Mouse (Mus musculus) limb, embryonic 15.5 days (tissue): ENCODE results near the gene Pik3r2. TPM values are rescaled to one million over a fixed set of nuclear protein-coding genes. Genes with fewer than 3 reads are reported as not detected.

Experiments
- ATAC-seq: fragments of 200-750 bp; cut with Nextera tagmentation; 2 replicates; pipeline ENCODE4 v1.8.0; 2017; ENCODE audit warnings: low read depth, moderate TSS enrichment; ENCODE audit not compliant: insufficient number of reproducible peaks, low FRiP score, low TSS enrichment
- H3K27ac ChIP-seq: fragments of 300-500 bp; sonication (generic); 2 replicates; pipeline ENCODE4 v1.5.1; 2015; ENCODE audit warnings: moderate library complexity, mild to moderate bottlenecking, inconsistent platforms
- H3K27me3 ChIP-seq: fragments of 300-500 bp; sonication (generic); 2 replicates; pipeline ENCODE4 v1.6.1; 2015; ENCODE audit warnings: inconsistent platforms
- H3K36me3 ChIP-seq: fragments of 300-500 bp; sonication (generic); 2 replicates; pipeline ENCODE4 v1.6.1; 2015; ENCODE audit warnings: inconsistent platforms
- H3K4me1 ChIP-seq: fragments of 300-500 bp; sonication (generic); 2 replicates; pipeline ENCODE4 v1.6.1; 2015; ENCODE audit warnings: inconsistent platforms
- H3K4me2 ChIP-seq: fragments of 300-500 bp; sonication (generic); 2 replicates; pipeline ENCODE4 v1.6.1; 2015; ENCODE audit warnings: mild to moderate bottlenecking, inconsistent platforms
- H3K4me3 ChIP-seq: fragments of 300-500 bp; sonication (generic); 2 replicates; pipeline ENCODE4 v1.5.1; 2015; ENCODE audit warnings: mild to moderate bottlenecking, inconsistent platforms
- H3K9ac ChIP-seq: fragments of 300-500 bp; sonication (generic); 2 replicates; pipeline ENCODE4 v1.6.1; 2015; ENCODE audit warnings: inconsistent platforms
- H3K9me3 ChIP-seq: fragments of 300-500 bp; sonication (generic); 2 replicates; pipeline ENCODE4 v1.6.1; 2016; ENCODE audit warnings: inconsistent platforms
- WGBS: fragments of 180-500 bp; shearing (Covaris S2); methylation state at CpG from one replicate; pipeline ENCODE4 v1.1.7; 2015; 5-methylcytosine and 5-hydroxymethylcytosine counted together
- polyA plus RNA-seq: library from polyadenylated mRNA; unstranded; fragments of >200 nt; fragmentation: Nextera tagmentation; extraction: Ambion mirVana; gene quantifications from 2 replicates; pipeline ENCODE4 v1.2.1, GENCODE M21; 2015

Pik3r2 gene
- polyA plus RNA-seq, 1 experiment from 2014 or later: 85.8 TPM

DNA sequence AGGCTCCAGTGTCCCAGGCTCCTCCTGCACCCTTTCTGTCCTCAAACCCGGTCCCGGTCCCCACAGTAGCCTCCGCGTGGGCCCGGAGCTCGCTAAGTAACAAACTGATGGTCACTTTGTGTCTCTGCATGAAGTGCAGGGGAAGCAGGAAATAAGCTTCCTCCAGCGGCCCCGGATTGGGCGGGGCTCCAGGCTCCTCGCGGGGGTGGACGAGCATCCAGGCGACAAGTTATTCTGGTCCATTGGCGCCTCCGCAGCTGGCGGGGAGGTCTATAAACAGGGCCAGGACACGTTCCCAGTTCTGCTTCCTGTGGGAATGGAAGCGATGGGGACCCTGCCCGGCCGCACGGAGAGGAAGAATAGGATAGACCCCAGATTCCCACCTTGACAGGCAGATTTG is 23.4 kb downstream of the Pik3r2 start:
- WGBS: 15% methylated on average over 21 of the region's 21 CpGs
- no peak overlapping the region for H3K9ac ChIP-seq
- H3K27ac ChIP-seq: peak overlapping the region; percentile 86
- H3K27me3 ChIP-seq: peaks cover 10% of the 10 kb centered on the region
- H3K36me3 ChIP-seq: peaks cover 25% of the 10 kb centered on the region
- no peaks in the 10 kb centered on the region for H3K9me3 ChIP-seq
- peak overlapping the region; percentile 40 for H3K4me2 ChIP-seq
- peaks cover 33% of the 10 kb centered on the region for H3K4me1 ChIP-seq
- ATAC-seq: no peak
- H3K4me3 ChIP-seq: peak overlapping the region; percentile 14; the same call in 1 of the 2 replicates

DNA sequence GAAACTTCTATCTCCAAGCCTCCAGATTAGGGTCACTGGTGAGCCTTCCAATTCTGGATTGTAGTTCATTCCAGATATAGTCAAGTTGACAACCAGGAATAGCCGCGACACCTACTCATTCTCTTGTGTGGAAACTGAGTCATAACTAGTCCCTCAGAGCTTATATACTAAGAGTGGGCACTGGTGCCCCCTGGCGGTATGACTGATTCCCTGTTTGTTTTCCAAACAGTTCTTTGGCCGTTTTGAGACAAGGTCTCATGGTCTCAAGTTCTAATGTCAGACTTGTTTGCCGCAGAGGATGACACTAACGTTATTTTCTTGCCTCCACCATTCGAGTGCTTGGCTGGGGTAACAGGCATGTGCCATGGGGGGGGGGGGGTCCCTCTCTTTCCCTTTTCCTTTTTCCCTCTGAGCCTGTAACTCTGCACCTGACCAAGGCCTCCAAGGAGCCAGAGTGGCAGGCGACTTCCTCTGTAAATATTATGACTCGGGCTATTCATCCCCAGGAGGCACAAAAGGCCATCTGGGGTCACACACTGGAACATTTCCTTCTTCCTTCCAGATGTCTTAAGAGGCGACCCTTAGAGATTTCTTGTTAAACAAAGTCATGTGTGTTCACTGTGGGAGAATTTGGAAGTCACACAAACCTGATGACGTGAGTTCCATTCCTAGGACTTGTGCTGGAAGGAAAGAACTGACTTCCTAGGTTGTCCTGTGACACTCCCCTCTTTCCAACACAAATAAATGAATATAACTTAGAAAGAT is 24.3 kb downstream of the Pik3r2 start:
- Histone ChIP-seq H3K27ac (peak overlapping the region; percentile 86), H3K27me3 (peaks cover 20% of the 10 kb centered on the region), H3K4me1 (peaks cover 33% of the 10 kb centered on the region), H3K4me2 (no peak overlapping the region), H3K9me3 (no peaks in the 10 kb centered on the region), H3K4me3 (no peak overlapping the region), H3K9ac (no peak overlapping the region), H3K36me3 (peaks cover 16% of the 10 kb centered on the region)
- ATAC-seq: no peak
- WGBS: 22% methylated on average over 11 of the region's 11 CpGs

DNA sequence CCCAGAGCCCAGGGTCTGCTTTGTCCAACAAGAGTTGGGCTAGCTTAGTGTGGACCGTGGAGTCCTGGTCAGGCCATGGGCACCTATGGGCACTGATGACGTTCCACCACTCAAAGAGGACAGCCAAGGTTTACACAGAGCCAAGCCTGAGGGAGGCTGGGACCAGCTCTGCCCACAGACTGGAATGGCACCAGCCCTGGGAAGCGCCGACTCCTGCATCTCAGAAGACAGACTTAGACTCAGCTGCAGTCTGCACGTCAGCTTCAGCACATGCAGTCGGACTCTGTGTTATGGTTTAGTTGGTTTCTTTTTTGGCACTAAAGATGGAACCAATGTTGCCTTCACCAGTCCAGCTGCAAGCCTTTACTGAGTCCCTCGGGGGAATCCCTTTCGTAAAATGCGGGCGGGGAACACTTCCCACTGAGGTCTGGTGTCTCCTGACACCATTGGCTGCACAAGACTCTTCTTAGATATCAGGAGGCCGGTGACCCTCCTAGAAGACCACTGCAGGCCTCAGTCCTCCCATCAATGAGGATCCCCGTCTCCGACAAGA is 26.3 kb downstream of the Pik3r2 start:
- Histone ChIP-seq H3K4me2 (no peak overlapping the region), H3K4me1 (peaks cover 20% of the 10 kb centered on the region), H3K4me3 (no peak overlapping the region), H3K27me3 (peaks cover 40% of the 10 kb centered on the region), H3K27ac (no peak overlapping the region), H3K9me3 (no peaks in the 10 kb centered on the region), H3K36me3 (no peaks in the 10 kb centered on the region), H3K9ac (no peak overlapping the region)
- 77% methylated on average over 13 of the region's 13 CpGs for WGBS
- ATAC-seq: no peak

DNA sequence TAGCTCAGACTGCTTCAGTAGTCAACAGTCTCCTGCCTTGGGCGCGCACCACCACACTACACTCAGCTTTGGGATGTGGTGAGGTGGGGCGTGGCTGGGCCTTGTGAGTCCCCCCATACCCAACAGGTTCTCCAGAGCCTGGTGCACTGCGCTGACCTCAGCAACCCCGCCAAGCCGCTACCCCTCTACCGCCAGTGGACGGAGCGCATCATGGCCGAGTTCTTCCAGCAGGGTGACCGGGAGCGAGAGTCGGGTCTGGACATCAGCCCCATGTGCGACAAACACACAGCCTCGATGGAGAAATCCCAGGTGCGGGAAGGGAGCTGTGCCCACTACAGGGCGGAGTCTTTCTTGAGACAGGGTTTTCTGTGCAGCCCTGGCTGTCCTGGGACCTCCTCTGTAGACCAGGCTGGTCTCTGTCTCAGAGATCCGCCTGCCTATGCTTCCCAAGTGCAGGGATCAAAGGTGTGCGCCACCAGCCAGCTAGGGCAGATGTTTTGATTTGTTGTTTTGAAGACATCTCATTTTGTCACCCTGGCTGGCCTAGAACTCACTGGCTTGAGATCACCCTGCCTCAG is 27.3 kb downstream of the Pik3r2 start:
- 79% methylated on average over 19 of the region's 19 CpGs for WGBS

DNA sequence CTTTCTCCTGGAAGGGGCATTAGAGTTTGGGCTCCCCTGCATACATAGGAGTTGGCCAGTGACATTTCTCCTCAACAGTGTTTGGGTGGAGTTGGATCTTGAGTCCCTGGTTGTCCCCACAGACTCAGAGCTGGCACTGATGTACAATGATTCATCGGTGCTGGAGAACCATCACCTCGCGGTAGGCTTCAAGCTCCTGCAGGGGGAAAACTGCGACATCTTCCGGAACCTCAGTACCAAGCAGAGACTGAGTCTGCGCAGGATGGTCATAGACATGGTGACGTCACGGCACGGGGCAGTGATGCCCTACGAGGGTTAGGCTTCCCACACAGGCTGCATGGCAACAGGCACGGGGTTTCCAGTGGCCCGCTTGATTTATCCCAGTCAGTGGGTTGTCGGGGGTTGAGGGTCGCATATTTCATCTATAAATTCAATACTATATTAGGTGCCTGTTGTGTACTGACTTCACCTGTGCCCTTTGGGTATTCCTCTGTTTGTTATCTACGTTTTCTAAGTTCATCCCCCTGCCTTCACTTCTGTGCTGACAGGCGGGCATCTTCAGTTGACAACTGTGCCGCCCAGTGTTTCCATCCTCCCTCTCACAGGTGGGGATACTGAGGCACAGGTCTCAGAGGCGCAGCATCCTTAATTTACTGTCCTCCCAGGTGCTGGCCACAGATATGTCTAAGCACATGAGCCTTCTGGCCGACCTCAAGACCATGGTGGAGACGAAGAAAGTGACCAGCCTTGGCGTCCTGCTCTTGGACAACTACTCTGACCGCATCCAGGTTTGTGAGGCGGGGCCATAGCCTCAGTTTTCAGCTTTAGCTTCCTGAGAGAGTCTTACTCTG is 28.0 kb downstream of the Pik3r2 start:
- ATAC-seq: no peak
- Histone ChIP-seq H3K4me1 (peaks cover 22% of the 10 kb centered on the region), H3K4me3 (no peak overlapping the region), H3K9me3 (no peaks in the 10 kb centered on the region), H3K36me3 (no peaks in the 10 kb centered on the region), H3K4me2 (no peak overlapping the region), H3K27ac (no peak overlapping the region), H3K27me3 (peaks cover 56% of the 10 kb centered on the region), H3K9ac (no peak overlapping the region)
- 86% methylated on average over 23 of the region's 23 CpGs for WGBS

More for the DNA sequence above, 27.3 kb downstream of the Pik3r2 start:
- H3K27ac ChIP-seq: no peak overlapping the region
- H3K27me3 ChIP-seq: peaks cover 49% of the 10 kb centered on the region
- H3K4me2 ChIP-seq: no peak overlapping the region
- no peaks in the 10 kb centered on the region for H3K36me3 ChIP-seq
- H3K9me3 ChIP-seq: no peaks in the 10 kb centered on the region
- H3K4me3 ChIP-seq: no peak overlapping the region
- no peak overlapping the region for H3K9ac ChIP-seq
- peaks cover 19% of the 10 kb centered on the region for H3K4me1 ChIP-seq
- ATAC-seq: no peak

DNA sequence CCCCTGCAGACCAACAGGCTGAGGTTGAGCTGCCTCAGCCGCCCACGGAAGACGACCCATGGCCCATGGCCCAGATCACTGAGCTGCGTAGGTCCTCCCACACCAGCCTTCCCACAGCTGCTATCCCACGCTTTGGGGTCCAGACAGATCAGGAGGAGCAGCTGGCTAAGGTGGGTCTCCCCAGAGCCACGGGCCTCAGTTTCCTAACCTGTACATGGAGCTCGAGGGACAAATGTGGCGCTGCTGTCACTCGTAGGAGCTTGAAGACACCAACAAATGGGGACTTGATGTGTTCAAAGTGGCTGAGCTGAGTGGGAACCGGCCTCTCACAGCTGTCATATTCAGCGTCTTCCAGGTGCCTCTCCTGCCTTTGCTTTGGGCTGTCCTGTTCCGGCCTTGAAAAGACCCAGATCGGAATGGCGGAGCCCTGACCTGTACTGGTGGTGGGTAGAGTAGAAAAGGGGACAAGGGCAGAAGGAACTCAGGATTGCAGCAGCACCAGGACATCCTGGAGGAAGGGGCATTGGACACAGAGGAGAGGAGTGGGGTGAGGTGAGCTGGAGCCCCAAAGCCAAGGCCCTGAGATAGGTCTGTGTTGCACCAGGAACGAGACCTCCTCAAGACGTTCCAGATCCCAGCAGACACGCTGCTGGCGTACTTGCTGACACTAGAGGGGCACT is 29.2 kb downstream of the Pik3r2 start:
- H3K27me3 ChIP-seq: peaks cover 68% of the 10 kb centered on the region
- no peaks in the 10 kb centered on the region for H3K9me3 ChIP-seq
- H3K4me3 ChIP-seq: no peak overlapping the region
- H3K4me2 ChIP-seq: no peak overlapping the region
- 83% methylated on average over 18 of the region's 18 CpGs for WGBS
- H3K4me1 ChIP-seq: peaks cover 19% of the 10 kb centered on the region
- no peaks in the 10 kb centered on the region for H3K36me3 ChIP-seq
- H3K9ac ChIP-seq: no peak overlapping the region
- no peak overlapping the region for H3K27ac ChIP-seq
- ATAC-seq: no peak

DNA sequence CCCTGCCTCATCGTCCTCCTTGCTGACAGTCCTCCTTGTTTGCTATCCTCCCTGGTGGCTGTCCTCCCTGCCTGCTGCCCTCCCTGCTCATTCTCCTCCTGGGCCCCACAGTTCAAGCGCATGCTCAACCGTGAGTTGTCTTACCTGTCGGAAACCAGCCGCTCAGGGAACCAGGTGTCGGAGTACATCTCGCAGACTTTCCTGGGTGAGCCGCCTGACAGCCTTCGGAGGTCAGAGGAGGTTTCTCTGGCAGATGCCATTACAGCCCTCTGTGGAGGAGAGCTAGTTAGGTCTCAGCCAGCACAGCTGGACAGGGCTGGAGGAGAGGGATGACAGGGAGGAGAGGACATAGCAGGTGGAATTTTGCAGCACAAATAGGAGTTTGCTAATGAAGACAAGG is 29.8 kb downstream of the Pik3r2 start:
- Histone ChIP-seq H3K36me3 (no peaks in the 10 kb centered on the region), H3K9ac (no peak overlapping the region), H3K27ac (no peak overlapping the region), H3K4me3 (no peak overlapping the region), H3K4me1 (peaks cover 16% of the 10 kb centered on the region), H3K9me3 (no peaks in the 10 kb centered on the region), H3K4me2 (no peak overlapping the region), H3K27me3 (peaks cover 74% of the 10 kb centered on the region)
- WGBS: 67% methylated on average over 9 of the region's 9 CpGs
- no peak for ATAC-seq

DNA sequence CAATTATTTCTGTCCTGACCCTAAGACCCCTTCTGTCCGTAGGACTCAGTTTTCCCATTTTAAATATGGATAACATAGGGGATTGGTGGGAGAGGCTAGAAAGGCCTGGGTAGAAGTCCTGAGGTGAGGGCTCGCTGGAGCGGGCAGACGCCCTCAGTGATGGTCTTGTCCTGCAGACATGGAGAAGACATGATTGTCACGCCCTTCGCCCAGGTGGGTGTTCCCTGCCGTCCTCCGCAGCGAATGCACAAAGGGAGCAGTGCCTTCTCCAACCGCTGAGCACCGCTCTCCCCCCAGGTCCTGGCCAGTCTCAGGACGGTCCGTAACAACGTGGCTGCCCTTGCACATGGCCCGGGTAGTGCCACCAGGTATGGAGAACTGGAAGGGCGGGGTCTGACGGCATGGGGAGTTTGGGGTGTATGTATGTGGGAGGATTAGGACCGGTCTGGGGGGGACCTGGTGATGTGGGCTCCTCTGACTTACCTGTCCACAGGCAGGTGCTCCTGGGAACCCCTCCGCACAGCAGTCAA is 30.8 kb downstream of the Pik3r2 start:
- WGBS: 53% methylated on average over 19 of the region's 19 CpGs
- Histone ChIP-seq H3K27ac (no peak overlapping the region), H3K36me3 (no peaks in the 10 kb centered on the region), H3K4me3 (no peak overlapping the region), H3K4me2 (no peak overlapping the region), H3K27me3 (peaks cover 82% of the 10 kb centered on the region), H3K9me3 (no peaks in the 10 kb centered on the region), H3K4me1 (peaks cover 16% of the 10 kb centered on the region), H3K9ac (no peak overlapping the region)
- no peak for ATAC-seq

DNA sequence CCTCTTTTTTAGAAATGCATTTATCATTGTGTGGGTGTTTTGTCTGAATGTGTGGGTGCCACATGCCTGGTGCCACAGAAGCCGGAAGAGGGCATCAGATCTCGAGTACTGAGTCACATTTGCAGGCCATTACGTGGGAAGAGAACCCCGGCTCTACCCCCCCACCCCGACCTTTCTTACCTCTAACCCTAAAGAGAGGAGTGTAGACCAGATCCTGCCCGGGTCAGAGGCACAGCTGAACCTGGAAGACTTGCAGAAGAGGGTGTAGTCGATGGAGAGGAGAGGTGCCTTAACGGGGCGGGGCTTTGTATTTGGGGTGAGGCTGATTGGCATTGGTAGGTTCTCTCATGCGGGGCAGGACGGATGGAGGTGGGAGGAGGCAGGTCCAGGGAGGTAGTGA is 31.7 kb downstream of the Pik3r2 start:
- no peak overlapping the region for H3K4me2 ChIP-seq
- H3K9me3 ChIP-seq: no peaks in the 10 kb centered on the region
- no peaks in the 10 kb centered on the region for H3K36me3 ChIP-seq
- H3K9ac ChIP-seq: no peak overlapping the region
- 46% methylated on average over 11 of the region's 11 CpGs for WGBS
- H3K4me3 ChIP-seq: no peak overlapping the region
- no peak for ATAC-seq
- H3K4me1 ChIP-seq: peaks cover 16% of the 10 kb centered on the region
- H3K27me3 ChIP-seq: peaks cover 91% of the 10 kb centered on the region
- H3K27ac ChIP-seq: no peak overlapping the region

DNA sequence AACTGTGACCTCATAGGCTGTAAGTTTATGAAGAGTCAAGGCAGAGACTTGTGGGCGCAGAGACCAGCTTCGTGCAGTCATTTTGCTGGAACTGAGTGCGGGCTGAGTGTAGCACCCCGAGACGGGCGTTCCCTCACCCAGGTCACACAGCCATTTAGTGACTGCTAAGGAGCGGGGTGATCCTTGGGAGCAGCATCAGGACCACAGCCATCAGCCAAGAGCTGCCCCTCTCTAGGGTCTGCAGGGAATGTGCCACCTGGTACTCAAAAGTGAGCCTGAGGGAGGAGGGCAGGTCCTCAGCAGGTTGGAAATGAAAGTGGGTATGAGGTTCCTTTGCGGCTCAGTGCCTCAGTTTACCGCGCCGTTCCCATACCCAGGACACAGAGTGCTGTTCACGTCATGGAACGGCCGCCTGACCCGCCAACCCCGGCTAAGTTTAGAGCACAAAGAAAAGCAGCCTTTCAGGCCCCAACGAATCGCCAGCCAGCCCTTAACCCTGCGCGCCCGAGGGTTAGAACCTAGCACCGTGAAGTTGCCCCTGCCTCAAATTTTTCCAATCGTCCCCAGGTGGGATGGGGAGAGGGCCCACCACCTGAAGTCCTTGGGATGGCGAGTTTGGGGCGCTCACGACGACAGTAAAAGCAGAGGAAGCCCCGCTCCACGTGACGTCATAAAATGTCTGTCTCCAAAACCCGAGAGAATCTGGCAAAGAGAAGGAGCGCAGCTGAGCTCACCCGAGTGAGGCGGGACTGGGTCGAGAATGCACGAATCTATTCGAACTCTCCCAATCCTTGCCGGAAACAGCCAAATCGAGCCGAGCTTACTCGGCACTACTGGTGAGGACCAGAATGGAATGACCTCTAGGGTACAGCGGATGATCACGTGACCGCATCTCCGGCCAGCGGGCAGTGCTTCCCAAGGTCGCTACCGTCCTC is 32.6 kb downstream of the Pik3r2 start:
- WGBS: 4% methylated on average over 48 of the region's 48 CpGs
- ATAC-seq: no peak
- no peak overlapping the region for H3K27ac ChIP-seq

More for the DNA sequence above, 32.6 kb downstream of the Pik3r2 start:
- H3K9ac ChIP-seq: no peak overlapping the region
- H3K4me1 ChIP-seq: peaks cover 16% of the 10 kb centered on the region
- peaks cover 88% of the 10 kb centered on the region for H3K27me3 ChIP-seq
- no peaks in the 10 kb centered on the region for H3K9me3 ChIP-seq
- H3K36me3 ChIP-seq: no peaks in the 10 kb centered on the region
- H3K4me3 ChIP-seq: peak overlapping the region; percentile 28
- peak overlapping the region; percentile 46 for H3K4me2 ChIP-seq
